Mouse (Mus musculus) heart, embryonic 13.5 days (tissue): ENCODE data around the gene Map7. TPM values are rescaled to one million over a fixed set of nuclear protein-coding genes. Genes with fewer than 3 reads are reported as not detected.

Source experiments
- ATAC-seq: fragments of 200-750 bp; cut with Nextera tagmentation; 2 replicates; pipeline ENCODE4 v1.8.0; 2017; ENCODE audit warnings: moderate TSS enrichment; ENCODE audit not compliant: insufficient number of reproducible peaks, low FRiP score, low TSS enrichment; ENCODE audit errors: extremely low read depth
- H3K27ac ChIP-seq: fragments of 300-500 bp; sonication (generic); replicated peaks from 2 replicates; pipeline ENCODE4 v1.5.1; 2015; ENCODE audit warnings: moderate library complexity, mild to moderate bottlenecking, inconsistent platforms
- H3K27me3 ChIP-seq: fragments of 300-500 bp; sonication (generic); replicated peaks from 2 replicates; pipeline ENCODE4 v1.6.1; 2015; ENCODE audit warnings: mild to moderate bottlenecking, inconsistent platforms
- H3K36me3 ChIP-seq: fragments of 300-500 bp; sonication (generic); 2 replicates; pipeline ENCODE4 v1.6.1; 2015; ENCODE audit warnings: mild to moderate bottlenecking, inconsistent platforms
- H3K4me1 ChIP-seq: fragments of 300-500 bp; sonication (generic); 2 replicates; pipeline ENCODE4 v1.6.1; 2015; ENCODE audit warnings: inconsistent platforms
- H3K4me2 ChIP-seq: fragments of 300-500 bp; sonication (generic); 2 replicates; pipeline ENCODE4 v1.6.1; 2015; ENCODE audit warnings: inconsistent platforms, mild to moderate bottlenecking, moderate library complexity
- H3K4me3 ChIP-seq: fragments of 300-500 bp; sonication (generic); 2 replicates; pipeline ENCODE4 v1.5.1; 2015; ENCODE audit warnings: moderate library complexity, mild to moderate bottlenecking, inconsistent platforms
- H3K9ac ChIP-seq: fragments of 300-500 bp; sonication (generic); 2 replicates; pipeline ENCODE4 v1.6.1; 2015; ENCODE audit warnings: inconsistent platforms, mild to moderate bottlenecking, moderate library complexity
- H3K9me3 ChIP-seq: fragments of 300-500 bp; sonication (generic); 2 replicates; pipeline ENCODE4 v1.6.1; 2016; ENCODE audit warnings: inconsistent platforms
- WGBS: fragments of 180-500 bp; shearing (Covaris S2); methylation state at CpG from one replicate; pipeline ENCODE4 v1.1.7; 2015; ENCODE audit warnings: mixed read lengths; 5-methylcytosine and 5-hydroxymethylcytosine counted together
- polyA plus RNA-seq: library from polyadenylated mRNA; unstranded; fragments of >200 nt; fragmentation: Nextera tagmentation; extraction: Ambion mirVana; gene quantifications from 2 replicates; pipeline ENCODE4 v1.2.1, GENCODE M21; 2015

The Map7 gene
- polyA plus RNA-seq, 1 experiment from 2014 or later = 5.9 TPM

DNA sequence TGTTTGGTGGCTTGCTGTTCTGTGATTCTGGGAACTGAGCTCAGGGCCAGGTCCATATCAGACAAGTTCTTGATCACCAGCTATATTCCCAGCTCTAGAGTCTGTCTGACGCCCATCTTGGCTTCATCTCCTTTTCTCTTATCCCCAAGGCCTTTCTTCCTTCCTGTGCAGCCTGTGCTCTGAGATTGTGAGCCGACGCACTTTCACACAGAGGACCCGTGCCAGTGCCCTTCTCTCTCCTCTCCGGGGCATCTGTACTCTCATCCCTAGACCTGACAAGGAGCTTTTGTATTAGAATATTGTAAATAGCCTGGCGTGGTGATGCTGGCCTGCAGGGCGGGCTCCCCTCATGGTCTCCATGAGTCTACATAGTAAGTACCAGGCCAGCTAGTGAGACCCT is 7.1 kb downstream of the Map7 start:
- no peak overlapping the region for H3K9ac ChIP-seq
- 55% methylated on average over 7 of the region's 7 CpGs for WGBS
- peaks cover 31% of the 10 kb centered on the region for H3K4me1 ChIP-seq
- no peak overlapping the region for H3K27ac ChIP-seq
- no peak for ATAC-seq
- peaks cover 5% of the 10 kb centered on the region for H3K27me3 ChIP-seq
- no peaks in the 10 kb centered on the region for H3K9me3 ChIP-seq
- H3K36me3 ChIP-seq = no peaks in the 10 kb centered on the region
- H3K4me2 ChIP-seq = no peak overlapping the region
- no peak overlapping the region for H3K4me3 ChIP-seq

DNA sequence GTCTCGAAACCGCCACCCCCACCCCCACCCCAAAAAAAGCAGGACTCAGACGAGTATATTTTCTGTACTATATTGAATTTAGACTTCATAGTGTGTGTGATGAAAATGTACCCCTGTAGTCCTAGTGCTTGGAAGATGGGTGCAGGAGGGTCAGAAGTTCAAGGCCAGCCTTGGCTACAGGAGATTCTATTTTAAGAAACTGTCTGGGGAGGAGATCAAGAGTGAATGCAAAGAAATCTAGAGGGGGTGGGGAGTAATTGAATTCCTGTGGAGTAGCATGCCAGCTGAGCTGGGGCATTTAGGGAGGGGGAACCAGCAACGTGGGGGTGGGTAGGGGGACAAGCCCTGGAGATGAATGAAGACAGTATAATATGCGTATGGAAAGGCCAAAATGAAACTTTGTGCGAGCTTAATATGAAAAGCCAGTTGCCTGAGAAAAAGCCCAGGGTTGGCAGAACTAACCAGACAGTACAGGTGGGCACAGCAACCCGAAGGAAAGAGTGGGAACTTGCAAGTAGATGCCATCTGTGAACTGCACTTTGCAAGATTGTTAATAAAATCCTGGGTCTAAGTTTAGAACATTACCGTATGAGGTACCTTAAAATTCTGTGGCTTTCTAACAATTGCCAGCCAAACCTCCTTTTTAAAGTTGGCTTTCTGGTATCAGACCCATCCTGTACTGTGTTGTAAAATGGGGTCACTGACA is 8.9 kb downstream of the Map7 start:
- WGBS = 71% methylated on average over 8 of the region's 8 CpGs
- Histone ChIP-seq H3K36me3 (no peaks in the 10 kb centered on the region), H3K9ac (no peak overlapping the region), H3K4me3 (no peak overlapping the region), H3K4me1 (peaks cover 39% of the 10 kb centered on the region), H3K9me3 (no peaks in the 10 kb centered on the region), H3K27me3 (no peaks in the 10 kb centered on the region), H3K27ac (no peak overlapping the region), H3K4me2 (no peak overlapping the region)
- ATAC-seq = no peak

- WGBS = 16% methylated on average over 4 of the region's 4 CpGs
- Histone ChIP-seq H3K4me3 (no peak overlapping the region), H3K36me3 (no peaks in the 10 kb centered on the region), H3K9me3 (no peaks in the 10 kb centered on the region), H3K27me3 (no peaks in the 10 kb centered on the region), H3K4me1 (peaks cover 46% of the 10 kb centered on the region), H3K27ac (peak overlapping the region; percentile 63), H3K9ac (no peak overlapping the region), H3K4me2 (no peak overlapping the region)
- no peak for ATAC-seq
Measured at GRCm38 (mm10) chr10:20158756-20159155, 10.5 kb downstream of the Map7 start.

DNA sequence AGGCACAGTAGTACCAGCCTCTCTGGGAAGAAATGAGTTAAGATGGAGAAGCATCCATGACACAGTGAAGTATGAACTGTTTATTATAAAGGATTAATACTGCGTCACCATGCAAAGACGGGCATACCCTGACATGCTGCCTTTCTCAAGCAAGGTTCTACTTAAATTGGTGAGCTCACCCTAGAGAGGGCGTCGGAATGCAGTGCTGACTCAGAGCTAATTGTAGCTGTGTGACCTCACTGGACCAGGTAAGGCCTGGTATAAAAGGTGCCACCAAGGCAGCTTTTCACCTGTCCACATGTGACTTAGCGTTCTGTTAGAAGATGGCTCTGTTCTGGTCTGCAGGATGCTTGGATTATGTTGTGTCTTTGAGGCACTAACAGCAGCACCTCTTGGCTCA is 11.0 kb downstream of the Map7 start:
- no peak overlapping the region for H3K4me2 ChIP-seq
- H3K9ac ChIP-seq = no peak overlapping the region
- H3K36me3 ChIP-seq = no peaks in the 10 kb centered on the region
- H3K4me3 ChIP-seq = no peak overlapping the region
- H3K9me3 ChIP-seq = no peaks in the 10 kb centered on the region
- H3K27me3 ChIP-seq = no peaks in the 10 kb centered on the region
- WGBS = 72% methylated on average over 5 of the region's 5 CpGs
- peaks cover 46% of the 10 kb centered on the region for H3K4me1 ChIP-seq
- H3K27ac ChIP-seq = peak overlapping the region; percentile 63
- ATAC-seq = no peak

GRCm38 (mm10) chr10:20160914-20161313 is 12.6 kb downstream of the Map7 start:
- Histone ChIP-seq H3K9me3 (no peaks in the 10 kb centered on the region), H3K27me3 (no peaks in the 10 kb centered on the region), H3K4me3 (no peak overlapping the region), H3K4me1 (peaks cover 41% of the 10 kb centered on the region), H3K27ac (no peak overlapping the region), H3K4me2 (peak overlapping the region; percentile 18), H3K36me3 (no peaks in the 10 kb centered on the region), H3K9ac (no peak overlapping the region)
- WGBS = 46% methylated on average over 8 of the region's 8 CpGs
- ATAC-seq = no peak

GRCm38 (mm10) chr10:20164810-20165209 is 16.5 kb downstream of the Map7 start:
- no peak overlapping the region for H3K9ac ChIP-seq
- peaks cover 20% of the 10 kb centered on the region for H3K4me1 ChIP-seq
- H3K27me3 ChIP-seq = 0 out of 2 replicates have a peak, but pooled peaks cover 2% of the 10 kb centered on the region
- H3K9me3 ChIP-seq = no peaks in the 10 kb centered on the region
- 80% methylated on average over 5 of the region's 5 CpGs for WGBS
- H3K27ac ChIP-seq = no peak overlapping the region
- no peak overlapping the region for H3K4me3 ChIP-seq
- ATAC-seq = no peak
- H3K36me3 ChIP-seq = no peaks in the 10 kb centered on the region
- no peak overlapping the region for H3K4me2 ChIP-seq

DNA sequence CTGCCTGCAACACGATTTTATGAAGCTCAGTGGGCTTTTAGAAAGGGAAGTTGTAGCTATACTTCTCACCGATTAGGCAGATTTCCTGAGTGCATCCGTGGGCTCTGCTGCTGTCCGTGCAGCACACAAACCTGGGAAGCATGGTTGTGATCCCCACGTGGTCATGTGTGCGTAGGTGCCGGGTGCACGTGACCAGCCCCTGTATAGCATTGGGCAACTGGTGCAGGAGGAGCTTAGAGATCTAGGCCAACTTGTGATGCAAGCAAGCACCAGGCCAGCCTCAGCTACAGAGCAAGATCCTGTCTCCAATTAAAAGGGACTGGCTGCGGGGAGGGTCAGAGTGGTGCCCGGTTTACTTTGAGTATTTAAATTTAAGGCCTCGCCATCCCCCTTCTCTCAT is 18.5 kb downstream of the Map7 start:
- Histone ChIP-seq H3K27me3 (0 out of 2 replicates have a peak, but pooled peaks cover 2% of the 10 kb centered on the region), H3K4me3 (no peak overlapping the region), H3K36me3 (no peaks in the 10 kb centered on the region), H3K4me2 (no peak overlapping the region), H3K9ac (no peak overlapping the region), H3K27ac (no peak overlapping the region), H3K9me3 (no peaks in the 10 kb centered on the region), H3K4me1 (peaks cover 27% of the 10 kb centered on the region)
- ATAC-seq = no peak
- WGBS = 75% methylated on average over 11 of the region's 11 CpGs

DNA sequence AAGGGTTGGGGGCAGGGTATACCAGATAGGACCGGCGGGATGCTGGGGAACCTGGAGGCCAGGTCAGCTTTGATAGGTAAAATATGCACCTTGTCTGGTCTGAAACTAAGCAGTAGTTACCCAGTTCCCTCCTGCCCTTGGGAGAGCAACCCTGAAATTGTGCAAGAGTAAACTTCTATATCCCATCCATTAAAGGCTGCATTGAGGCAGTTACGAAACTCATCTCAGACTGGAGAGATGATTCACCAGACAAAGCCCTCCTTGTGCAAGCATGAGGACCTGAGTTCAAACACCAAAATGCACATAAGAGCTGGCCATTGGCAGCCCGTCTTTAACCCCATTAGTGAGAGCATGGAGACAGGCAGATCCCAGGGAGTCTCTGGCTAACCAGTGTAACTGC is 19.2 kb downstream of the Map7 start:
- Histone ChIP-seq H3K4me1 (peaks cover 27% of the 10 kb centered on the region), H3K27me3 (0 out of 2 replicates have a peak, but pooled peaks cover 2% of the 10 kb centered on the region), H3K4me2 (no peak overlapping the region), H3K4me3 (no peak overlapping the region), H3K9ac (no peak overlapping the region), H3K36me3 (no peaks in the 10 kb centered on the region), H3K27ac (no peak overlapping the region), H3K9me3 (no peaks in the 10 kb centered on the region)
- WGBS = 81% methylated on average over 4 of the region's 4 CpGs
- no peak for ATAC-seq

DNA sequence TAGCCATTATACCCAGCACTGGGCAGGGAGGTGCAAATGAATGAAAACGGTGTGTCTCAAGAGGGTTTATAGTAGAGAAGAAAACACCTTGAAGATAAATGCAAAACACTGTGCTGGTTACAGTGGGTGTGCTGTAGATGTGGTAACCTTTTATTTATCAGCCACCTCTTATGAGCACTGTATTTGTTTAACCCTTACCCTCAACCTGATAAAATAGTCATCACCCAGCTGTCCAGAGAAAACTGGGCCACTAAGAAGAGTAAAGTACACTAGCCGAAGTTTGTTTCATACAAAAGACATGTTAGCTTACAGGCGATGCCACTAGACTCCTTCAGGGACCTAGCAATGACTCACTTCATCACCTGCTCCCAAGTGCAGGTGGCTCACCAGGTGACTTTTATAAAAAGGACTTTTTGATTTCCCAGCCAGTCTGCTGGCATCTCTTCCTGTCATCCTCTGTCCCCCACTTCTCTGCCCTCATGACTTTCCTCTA is 21.0 kb downstream of the Map7 start:
- 0 out of 2 replicates have a peak, but pooled peaks cover 2% of the 10 kb centered on the region for H3K27me3 ChIP-seq
- no peaks in the 10 kb centered on the region for H3K36me3 ChIP-seq
- no peak overlapping the region for H3K4me3 ChIP-seq
- WGBS = 70% methylated on average over 3 of the region's 3 CpGs
- H3K4me2 ChIP-seq = no peak overlapping the region
- ATAC-seq = no peak
- H3K27ac ChIP-seq = no peak overlapping the region
- no peak overlapping the region for H3K9ac ChIP-seq
- no peaks in the 10 kb centered on the region for H3K9me3 ChIP-seq
- H3K4me1 ChIP-seq = peaks cover 22% of the 10 kb centered on the region

GRCm38 (mm10) chr10:20169927-20170604 is 21.8 kb downstream of the Map7 start:
- Histone ChIP-seq H3K27ac (no peak overlapping the region), H3K4me3 (peak overlapping the region; percentile 41), H3K9ac (peak overlapping the region; percentile 67), H3K4me2 (peak overlapping the region; percentile 69), H3K9me3 (no peaks in the 10 kb centered on the region), H3K4me1 (peaks cover 22% of the 10 kb centered on the region), H3K36me3 (no peaks in the 10 kb centered on the region), H3K27me3 (0 out of 2 replicates have a peak, but pooled peaks cover 2% of the 10 kb centered on the region)
- WGBS = 24% methylated on average over 19 of the region's 19 CpGs
- ATAC-seq = no peak

GRCm38 (mm10) chr10:20170605-20171088 is 22.4 kb downstream of the Map7 start:
- Histone ChIP-seq H3K9me3 (no peaks in the 10 kb centered on the region), H3K36me3 (no peaks in the 10 kb centered on the region), H3K27me3 (0 out of 2 replicates have a peak, but pooled peaks cover 2% of the 10 kb centered on the region), H3K9ac (peak overlapping the region; percentile 67; the same call in 1 of the 2 replicates), H3K4me2 (peak overlapping the region; percentile 69), H3K4me3 (peak overlapping the region; percentile 41), H3K27ac (no peak overlapping the region), H3K4me1 (peaks cover 22% of the 10 kb centered on the region)
- WGBS = 53% methylated on average over 11 of the region's 11 CpGs
- peak; percentile 76; the same call in 1 of the 2 replicates for ATAC-seq
